Mouse (Mus musculus): ENCODE data around the gene Inip. TPM values are rescaled to one million over a fixed set of nuclear protein-coding genes. Genes with fewer than 3 reads are reported as not detected.

The Inip gene
- polyA plus RNA-seq, 1 experiment from 2014 or later = 40.2 TPM

- Histone ChIP-seq H3K4me2 (ENCODE audit: low read length) (no peak overlapping the region), H3K4me3 (replicated peaks; ENCODE audit: low read depth, low read length) (no peak overlapping the region), H3K4me1 (replicated peaks; ENCODE audit: insufficient read depth, low read length) (no peaks in the 10 kb centered on the region), H3K9me3 (replicated peaks; ENCODE audit: low read length) (no peaks in the 10 kb centered on the region), H3K36me3 (ENCODE audit: insufficient read depth, low read length) (peaks cover 37% of the 10 kb centered on the region), H3K9ac (ENCODE audit: low read depth, low read length) (no peak overlapping the region), H3K27me3 (ENCODE audit: insufficient read depth, low read length) (no peaks in the 10 kb centered on the region), H3K27ac (no peak overlapping the region)
- TF ChIP-seq CTCF (IDR thresholded peaks at IDR 0.05; ENCODE audit: low read depth) = no peak
- WGBS = 85% methylated on average over 17 of the region's 17 CpGs
- ATAC-seq (replicated peaks; ENCODE audit: low FRiP score, low read depth) (no peak), DNase-seq (ENCODE audit: low spot score) (no peak)
Measured at GRCm38 (mm10) chr4:59772171-59772879, 29.1 kb downstream of the Inip start.

- TF ChIP-seq CTCF (IDR thresholded peaks at IDR 0.05; ENCODE audit: low read depth) = no peak
- Histone ChIP-seq H3K36me3 (ENCODE audit: insufficient read depth, low read length) (peaks cover 24% of the 10 kb centered on the region), H3K4me2 (ENCODE audit: low read length) (no peak overlapping the region), H3K4me3 (replicated peaks; ENCODE audit: low read depth, low read length) (no peak overlapping the region), H3K9ac (ENCODE audit: low read depth, low read length) (no peak overlapping the region), H3K4me1 (replicated peaks; ENCODE audit: insufficient read depth, low read length) (peaks cover 6% of the 10 kb centered on the region), H3K27me3 (ENCODE audit: insufficient read depth, low read length) (no peaks in the 10 kb centered on the region), H3K27ac (no peak overlapping the region), H3K9me3 (replicated peaks; ENCODE audit: low read length) (no peaks in the 10 kb centered on the region)
- ATAC-seq (replicated peaks; ENCODE audit: low FRiP score, low read depth) = no peak
- 80% methylated on average over 2 of the region's 2 CpGs for WGBS
- DNase-seq (ENCODE audit: low spot score) = no peak
Measured at GRCm38 (mm10) chr4:59767717-59768116, 33.7 kb downstream of the Inip start.

- Histone ChIP-seq H3K36me3 (ENCODE audit: insufficient read depth, low read length) (peaks cover 8% of the 10 kb centered on the region; the same call in 1 of the 2 replicates), H3K4me2 (ENCODE audit: low read length) (peak overlapping the region; percentile 37), H3K27ac (peak overlapping the region; percentile 73), H3K27me3 (ENCODE audit: insufficient read depth, low read length) (no peaks in the 10 kb centered on the region), H3K9ac (ENCODE audit: low read depth, low read length) (no peak overlapping the region), H3K9me3 (replicated peaks; ENCODE audit: low read length) (no peaks in the 10 kb centered on the region), H3K4me1 (replicated peaks; ENCODE audit: insufficient read depth, low read length) (peaks cover 9% of the 10 kb centered on the region), H3K4me3 (replicated peaks; ENCODE audit: low read depth, low read length) (no peak overlapping the region)
- TF ChIP-seq CTCF (IDR thresholded peaks at IDR 0.05; ENCODE audit: low read depth) = no peak
- ATAC-seq (replicated peaks; ENCODE audit: low FRiP score, low read depth) = no peak; the same call in 1 of the 2 replicates
- peak; percentile 85 for DNase-seq (ENCODE audit: low spot score)
- WGBS = 15% methylated on average over 7 of the region's 7 CpGs
Measured at GRCm38 (mm10) chr4:59765385-59766005, 35.9 kb downstream of the Inip start.

GRCm38 (mm10) chr4:59764950-59765349, 36.4 kb downstream of the Inip start:
- WGBS = 50% methylated on average over 7 of the region's 7 CpGs
- H3K4me2 ChIP-seq (ENCODE audit: low read length) = peak overlapping the region; percentile 37
- peak overlapping the region; percentile 73 for H3K27ac ChIP-seq
- H3K4me1 ChIP-seq (replicated peaks; ENCODE audit: insufficient read depth, low read length) = peaks cover 13% of the 10 kb centered on the region
- H3K4me3 ChIP-seq (replicated peaks; ENCODE audit: low read depth, low read length) = no peak overlapping the region
- DNase-seq (ENCODE audit: low spot score) = no peak
- TF ChIP-seq CTCF (IDR thresholded peaks at IDR 0.05; ENCODE audit: low read depth) = no peak
- no peak overlapping the region for H3K9ac ChIP-seq (ENCODE audit: low read depth, low read length)
- H3K36me3 ChIP-seq (ENCODE audit: insufficient read depth, low read length) = 0 out of 2 replicates have a peak, but pooled peaks cover 4% of the 10 kb centered on the region
- no peaks in the 10 kb centered on the region for H3K27me3 ChIP-seq (ENCODE audit: insufficient read depth, low read length)
- H3K9me3 ChIP-seq (replicated peaks; ENCODE audit: low read length) = no peaks in the 10 kb centered on the region
- no peak for ATAC-seq (replicated peaks; ENCODE audit: low FRiP score, low read depth)

- TF ChIP-seq CTCF (IDR thresholded peaks at IDR 0.05; ENCODE audit: low read depth) = no peak
- no peak overlapping the region for H3K4me2 ChIP-seq (ENCODE audit: low read length)
- no peak overlapping the region for H3K4me3 ChIP-seq (replicated peaks; ENCODE audit: low read depth, low read length)
- WGBS = 45% methylated on average over 4 of the region's 4 CpGs
- no peaks in the 10 kb centered on the region for H3K27me3 ChIP-seq (ENCODE audit: insufficient read depth, low read length)
- no peak overlapping the region for H3K27ac ChIP-seq
- no peak overlapping the region for H3K9ac ChIP-seq (ENCODE audit: low read depth, low read length)
- no peaks in the 10 kb centered on the region for H3K36me3 ChIP-seq (ENCODE audit: insufficient read depth, low read length)
- peaks cover 27% of the 10 kb centered on the region for H3K4me1 ChIP-seq (replicated peaks; ENCODE audit: insufficient read depth, low read length)
- ATAC-seq (replicated peaks; ENCODE audit: low FRiP score, low read depth) (no peak), DNase-seq (ENCODE audit: low spot score) (no peak)
- no peaks in the 10 kb centered on the region for H3K9me3 ChIP-seq (replicated peaks; ENCODE audit: low read length)
Measured at GRCm38 (mm10) chr4:59761365-59761729, 40.0 kb downstream of the Inip start.

- no peak for ATAC-seq (replicated peaks; ENCODE audit: low FRiP score, low read depth)
- Histone ChIP-seq H3K27me3 (ENCODE audit: insufficient read depth, low read length) (no peaks in the 10 kb centered on the region), H3K4me2 (ENCODE audit: low read length) (no peak overlapping the region), H3K4me3 (replicated peaks; ENCODE audit: low read depth, low read length) (no peak overlapping the region), H3K9me3 (replicated peaks; ENCODE audit: low read length) (no peaks in the 10 kb centered on the region), H3K9ac (ENCODE audit: low read depth, low read length) (no peak overlapping the region), H3K36me3 (ENCODE audit: insufficient read depth, low read length) (no peaks in the 10 kb centered on the region), H3K27ac (no peak overlapping the region), H3K4me1 (replicated peaks; ENCODE audit: insufficient read depth, low read length) (peaks cover 27% of the 10 kb centered on the region)
- peak; percentile 81 for DNase-seq (ENCODE audit: low spot score)
- WGBS = 38% methylated on average over 10 of the region's 10 CpGs
- TF ChIP-seq CTCF (IDR thresholded peaks at IDR 0.05; ENCODE audit: low read depth) = peak; percentile 72
Measured at GRCm38 (mm10) chr4:59760636-59761364, 40.6 kb downstream of the Inip start.
